Mouse (Mus musculus) forebrain, embryonic 11.5 days (tissue): Measurements from ENCODE around the gene Ggt1. TPM values are rescaled to one million over a fixed set of nuclear protein-coding genes. Genes with fewer than 3 reads are reported as not detected.
A peak's percentile ranks its signal among the peaks of the same experiment; 100 is the strongest.
"Not testable (repeated sequence)": the region's sequence is repeated elsewhere in the genome, so short reads cannot be mapped to it uniquely, and the experiment has no call there.

Experiments
- ATAC-seq: fragments of 200-750 bp; cut with Nextera tagmentation; replicated peaks from 2 replicates; pipeline ENCODE4 v1.8.0; 2017; ENCODE audit warnings: moderate TSS enrichment; ENCODE audit not compliant: low FRiP score
- DNase-seq: peaks from one replicate; pipeline ENCODE4 v3.0.0-alpha.2; 2017; ENCODE audit warnings: low spot score
- H3K27ac ChIP-seq: fragments of 300-500 bp; sonication (generic); 2 replicates; pipeline ENCODE4 v1.5.1; 2014; ENCODE audit warnings: low read depth, low read length
- H3K27me3 ChIP-seq: fragments of 300-500 bp; sonication (generic); 2 replicates; pipeline ENCODE4 v1.6.1; 2014; ENCODE audit warnings: mild to moderate bottlenecking, low read length, mixed read lengths; ENCODE audit not compliant: control insufficient read depth, insufficient read depth
- H3K36me3 ChIP-seq: fragments of 300-500 bp; sonication (generic); 2 replicates; pipeline ENCODE4 v1.6.1; 2014; ENCODE audit warnings: mild to moderate bottlenecking, low read length, moderate library complexity, mixed read lengths; ENCODE audit not compliant: control insufficient read depth, insufficient read depth
- H3K4me1 ChIP-seq: fragments of 300-500 bp; sonication (generic); replicated peaks from 2 replicates; pipeline ENCODE4 v1.6.1; 2014; ENCODE audit warnings: low read length, mixed read lengths; ENCODE audit not compliant: control insufficient read depth, insufficient read depth
- H3K4me2 ChIP-seq: fragments of 300-500 bp; sonication (generic); 2 replicates; pipeline ENCODE4 v1.6.1; 2014; ENCODE audit warnings: low read depth, mild to moderate bottlenecking, low read length, moderate library complexity, mixed read lengths; ENCODE audit not compliant: severe bottlenecking
- H3K4me3 ChIP-seq: fragments of 300-500 bp; sonication (generic); 2 replicates; pipeline ENCODE4 v1.5.1; 2014; ENCODE audit warnings: low read depth, low read length
- H3K9ac ChIP-seq: fragments of 300-500 bp; sonication (generic); 2 replicates; pipeline ENCODE4 v1.6.1; 2014; ENCODE audit warnings: low read length
- H3K9me3 ChIP-seq: fragments of 300-500 bp; sonication (generic); 2 replicates; pipeline ENCODE4 v1.6.1; 2016; ENCODE audit warnings: low read length, mixed read lengths; ENCODE audit not compliant: control insufficient read depth
- WGBS: fragments of 180-500 bp; shearing (Covaris S2); extraction: QIAGEN DNeasy Blood & Tissue Kit; methylation state at CpG from one replicate; pipeline ENCODE4 v1.1.7; 2014; 5-methylcytosine and 5-hydroxymethylcytosine counted together
- polyA plus RNA-seq: library from polyadenylated mRNA; unstranded; fragments of >200 nt; fragmentation: Nextera tagmentation; extraction: Ambion mirVana; gene quantifications from 2 replicates; pipeline ENCODE4 v1.2.1, GENCODE M21; 2014

The Ggt1 gene
- polyA plus RNA-seq, 1 experiment from 2014 or later = 2.3 TPM

- H3K9me3 ChIP-seq = no peaks in the 10 kb centered on the region
- no peaks in the 10 kb centered on the region for H3K36me3 ChIP-seq
- no peak for ATAC-seq
- H3K4me3 ChIP-seq = no peak overlapping the region
- 86% methylated on average over 12 of the region's 12 CpGs for WGBS
- H3K27me3 ChIP-seq = peaks cover 15% of the 10 kb centered on the region
- H3K27ac ChIP-seq = no peak overlapping the region
- H3K4me2 ChIP-seq = no peak overlapping the region
- peaks cover 4% of the 10 kb centered on the region; the same call in 1 of the 2 replicates for H3K4me1 ChIP-seq
- no peak overlapping the region for H3K9ac ChIP-seq
- DNase-seq = peak; percentile 28
These were observed 3.4 kb downstream of the Ggt1 start for GRCm38 (mm10) chr10:75564687-75565265.

GRCm38 (mm10) chr10:75565436-75565835, 4.0 kb downstream of the Ggt1 start:
- Histone ChIP-seq H3K4me1 (peaks cover 3% of the 10 kb centered on the region; the same call in 1 of the 2 replicates), H3K9me3 (no peaks in the 10 kb centered on the region), H3K27me3 (peaks cover 12% of the 10 kb centered on the region), H3K9ac (no peak overlapping the region), H3K27ac (no peak overlapping the region), H3K4me2 (no peak overlapping the region), H3K36me3 (no peaks in the 10 kb centered on the region), H3K4me3 (no peak overlapping the region)
- peak; percentile 45 for DNase-seq
- WGBS = 73% methylated on average over 6 of the region's 6 CpGs
- no peak for ATAC-seq

- no peak overlapping the region for H3K4me3 ChIP-seq
- ATAC-seq (no peak), DNase-seq (no peak)
- WGBS = 75% methylated on average over 7 of the region's 7 CpGs
- peaks cover 7% of the 10 kb centered on the region for H3K27me3 ChIP-seq
- H3K4me2 ChIP-seq = no peak overlapping the region
- H3K4me1 ChIP-seq = no peaks in the 10 kb centered on the region
- no peaks in the 10 kb centered on the region for H3K9me3 ChIP-seq
- no peak overlapping the region for H3K9ac ChIP-seq
- no peak overlapping the region for H3K27ac ChIP-seq
- no peaks in the 10 kb centered on the region for H3K36me3 ChIP-seq
These were observed 4.5 kb downstream of the Ggt1 start for GRCm38 (mm10) chr10:75565906-75566305.

GRCm38 (mm10) chr10:75566321-75566720, 4.9 kb downstream of the Ggt1 start:
- 77% methylated on average over 5 of the region's 5 CpGs for WGBS
- peak; percentile 44 for DNase-seq
- H3K4me1 ChIP-seq = no peaks in the 10 kb centered on the region
- H3K27me3 ChIP-seq = peaks cover 3% of the 10 kb centered on the region
- H3K36me3 ChIP-seq = no peaks in the 10 kb centered on the region
- no peak for ATAC-seq
- no peak overlapping the region for H3K9ac ChIP-seq
- no peak overlapping the region for H3K27ac ChIP-seq
- no peaks in the 10 kb centered on the region for H3K9me3 ChIP-seq
- no peak overlapping the region for H3K4me3 ChIP-seq
- no peak overlapping the region for H3K4me2 ChIP-seq

GRCm38 (mm10) chr10:75566765-75567164, 5.4 kb downstream of the Ggt1 start:
- WGBS = 89% methylated on average over 2 of the region's 2 CpGs
- H3K4me1 ChIP-seq = not testable (repeated sequence)

GRCm38 (mm10) chr10:75568029-75568428, 6.6 kb downstream of the Ggt1 start:
- WGBS = 36% methylated on average over 5 of the region's 5 CpGs
- DNase-seq = no peak

More at GRCm38 (mm10) chr10:75566765-75567164, 5.4 kb downstream of the Ggt1 start:
- not testable (repeated sequence) for H3K9ac ChIP-seq, H3K27me3 ChIP-seq, DNase-seq, H3K27ac ChIP-seq, H3K4me2 ChIP-seq, H3K4me3 ChIP-seq, H3K36me3 ChIP-seq, ATAC-seq, H3K9me3 ChIP-seq

GRCm38 (mm10) chr10:75568441-75568840, 7.0 kb downstream of the Ggt1 start:
- H3K9ac ChIP-seq = no peak overlapping the region
- H3K4me2 ChIP-seq = no peak overlapping the region
- H3K4me1 ChIP-seq = 0 out of 2 replicates have a peak, but pooled peaks cover 2% of the 10 kb centered on the region
- 7% methylated on average over 11 of the region's 11 CpGs for WGBS
- H3K4me3 ChIP-seq = no peak overlapping the region
- ATAC-seq (no peak), DNase-seq (no peak)
- no peaks in the 10 kb centered on the region for H3K9me3 ChIP-seq
- H3K27me3 ChIP-seq = no peaks in the 10 kb centered on the region
- H3K27ac ChIP-seq = no peak overlapping the region
- no peaks in the 10 kb centered on the region for H3K36me3 ChIP-seq

More at GRCm38 (mm10) chr10:75568029-75568428, 6.6 kb downstream of the Ggt1 start:
- H3K4me3 ChIP-seq = no peak overlapping the region
- no peaks in the 10 kb centered on the region for H3K4me1 ChIP-seq
- H3K9ac ChIP-seq = no peak overlapping the region
- H3K36me3 ChIP-seq = no peaks in the 10 kb centered on the region
- no peaks in the 10 kb centered on the region for H3K27me3 ChIP-seq
- H3K4me2 ChIP-seq = no peak overlapping the region
- H3K27ac ChIP-seq = no peak overlapping the region
- no peak for ATAC-seq
- H3K9me3 ChIP-seq = no peaks in the 10 kb centered on the region

- Histone ChIP-seq H3K4me1 (0 out of 2 replicates have a peak, but pooled peaks cover 2% of the 10 kb centered on the region), H3K27me3 (no peaks in the 10 kb centered on the region), H3K4me3 (no peak overlapping the region), H3K4me2 (no peak overlapping the region), H3K36me3 (no peaks in the 10 kb centered on the region), H3K27ac (no peak overlapping the region), H3K9me3 (no peaks in the 10 kb centered on the region), H3K9ac (no peak overlapping the region)
- 12% methylated on average over 4 of the region's 4 CpGs for WGBS
- DNase-seq = no peak
- no peak for ATAC-seq
These were observed 7.4 kb downstream of the Ggt1 start for GRCm38 (mm10) chr10:75568851-75569250.
